Mouse (Mus musculus) forebrain, embryonic 10.5 days (tissue): ENCODE data around the gene Smyd3. TPM values are rescaled to one million over a fixed set of nuclear protein-coding genes. Genes with fewer than 3 reads are reported as not detected.
"Not testable (repeated sequence)": the region's sequence is repeated elsewhere in the genome, so short reads cannot be mapped to it uniquely, and the experiment has no call there.

ENCODE experiments used
- DNase-seq: peaks from one replicate; pipeline ENCODE4 v3.0.0-alpha.2; 2017; ENCODE audit warnings: low spot score; ENCODE audit errors: extremely low spot score
- H3K27ac ChIP-seq: fragments of 300-500 bp; sonication (generic); 2 replicates; pipeline ENCODE4 v1.5.1; 2016; ENCODE audit warnings: mild to moderate bottlenecking
- H3K27me3 ChIP-seq: fragments of 300-500 bp; sonication (generic); 2 replicates; pipeline ENCODE4 v1.6.1; 2016; ENCODE audit warnings: mild to moderate bottlenecking; ENCODE audit not compliant: poor library complexity, severe bottlenecking
- H3K36me3 ChIP-seq: fragments of 300-500 bp; sonication (generic); replicated peaks from 2 replicates; pipeline ENCODE4 v1.6.1; 2016; ENCODE audit warnings: mild to moderate bottlenecking, moderate library complexity
- H3K4me1 ChIP-seq: fragments of 300-500 bp; sonication (generic); 2 replicates; pipeline ENCODE4 v1.6.1; 2016
- H3K4me3 ChIP-seq: fragments of 300-500 bp; sonication (generic); 2 replicates; pipeline ENCODE4 v1.5.1; 2016; ENCODE audit warnings: mild to moderate bottlenecking, moderate library complexity
- H3K9me3 ChIP-seq: fragments of 300-500 bp; sonication (generic); 2 replicates; pipeline ENCODE4 v1.6.1; 2016; ENCODE audit warnings: mild to moderate bottlenecking, moderate library complexity
- WGBS: fragments of 180-500 bp; shearing (Covaris S2); methylation state at CpG from one replicate; pipeline ENCODE4 v1.1.7; 2016; 5-methylcytosine and 5-hydroxymethylcytosine counted together
- polyA plus RNA-seq: library from polyadenylated mRNA; unstranded; fragments of >200 nt; fragmentation: Nextera tagmentation; extraction: Ambion mirVana; gene quantifications from 2 replicates; pipeline ENCODE4 v1.2.1, GENCODE M21; 2016

Gene Smyd3
- polyA plus RNA-seq, 1 experiment from 2014 or later, result 18.0 TPM

DNA sequence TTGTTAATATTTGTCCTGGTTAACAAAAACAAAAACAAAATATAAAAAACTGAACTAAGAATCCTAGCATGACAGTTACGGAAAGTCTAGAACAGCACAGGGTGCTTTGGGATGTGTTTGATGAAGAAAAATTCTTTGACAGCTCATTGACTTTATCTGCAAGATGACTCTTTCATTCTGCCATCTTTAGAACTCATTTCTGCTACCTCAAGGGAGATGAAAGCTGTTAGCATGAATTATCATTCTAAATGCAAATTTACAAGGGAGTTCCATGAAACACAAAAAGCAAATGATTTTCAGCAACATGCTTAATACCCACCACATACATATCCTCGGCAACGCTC lies 190.9 kb downstream of the Smyd3 start:
- WGBS, result 95% methylated on average over 3 of the region's 3 CpGs
- Histone ChIP-seq H3K4me1 (peaks cover 6% of the 10 kb centered on the region; the same call in 1 of the 2 replicates), H3K9me3 (no peaks in the 10 kb centered on the region), H3K27me3 (no peaks in the 10 kb centered on the region), H3K4me3 (no peak overlapping the region), H3K36me3 (no peaks in the 10 kb centered on the region), H3K27ac (no peak overlapping the region)
- DNase-seq, result no peak

DNA sequence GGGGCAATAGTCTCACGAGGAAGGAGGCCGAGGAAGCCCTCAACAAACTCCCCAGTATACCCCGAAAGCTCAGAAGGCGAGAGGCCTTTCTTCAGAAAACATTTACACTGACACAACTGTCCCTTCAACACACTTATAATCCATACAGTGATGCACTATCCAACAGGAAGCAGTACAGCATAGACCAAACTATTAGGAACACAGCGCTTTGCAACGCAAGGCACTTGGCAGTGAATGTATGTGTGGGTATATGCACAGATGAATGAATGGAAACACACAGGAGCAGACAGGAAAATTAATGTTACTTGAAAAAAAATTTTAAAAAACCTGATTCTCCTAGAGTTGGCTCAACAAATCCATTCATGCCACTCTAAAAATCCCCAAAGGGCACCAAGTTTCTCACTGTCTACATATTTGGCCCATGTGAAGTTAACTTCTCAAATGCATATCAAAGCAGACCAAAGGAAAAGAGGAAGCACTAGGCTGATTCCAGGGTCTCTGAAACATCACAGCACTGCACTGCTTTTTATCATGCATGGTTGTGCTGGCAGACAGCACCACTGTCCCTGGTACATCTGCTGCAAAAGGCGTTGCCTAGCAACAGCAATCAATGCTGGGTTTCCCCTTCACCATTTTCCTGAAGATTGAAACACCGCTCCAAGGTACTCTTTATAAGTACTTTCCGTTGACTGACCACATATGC lies 191.4 kb downstream of the Smyd3 start:
- H3K4me3 ChIP-seq, result no peak overlapping the region
- no peak for DNase-seq
- H3K27ac ChIP-seq, result no peak overlapping the region
- H3K4me1 ChIP-seq, result peaks cover 6% of the 10 kb centered on the region; the same call in 1 of the 2 replicates
- H3K36me3 ChIP-seq, result no peaks in the 10 kb centered on the region
- 93% methylated on average over 9 of the region's 9 CpGs for WGBS
- no peaks in the 10 kb centered on the region for H3K27me3 ChIP-seq
- no peaks in the 10 kb centered on the region for H3K9me3 ChIP-seq

- WGBS, result 95% methylated on average over 6 of the region's 6 CpGs
- Histone ChIP-seq H3K27ac (no peak overlapping the region), H3K4me1 (peaks cover 6% of the 10 kb centered on the region; the same call in 1 of the 2 replicates), H3K36me3 (no peaks in the 10 kb centered on the region), H3K27me3 (no peaks in the 10 kb centered on the region), H3K4me3 (no peak overlapping the region), H3K9me3 (no peaks in the 10 kb centered on the region)
- no peak for DNase-seq
These were observed 193.6 kb downstream of the Smyd3 start for GRCm38 (mm10) chr1:179324271-179324670.

- no peaks in the 10 kb centered on the region for H3K27me3 ChIP-seq
- no peak for DNase-seq
- H3K4me3 ChIP-seq, result no peak overlapping the region
- H3K27ac ChIP-seq, result no peak overlapping the region
- no peaks in the 10 kb centered on the region for H3K9me3 ChIP-seq
- 82% methylated on average over 5 of the region's 5 CpGs for WGBS
- H3K36me3 ChIP-seq, result no peaks in the 10 kb centered on the region
- no peaks in the 10 kb centered on the region for H3K4me1 ChIP-seq
These were observed 204.2 kb downstream of the Smyd3 start for GRCm38 (mm10) chr1:179313618-179314017.

GRCm38 (mm10) chr1:179309487-179309886 lies 208.4 kb downstream of the Smyd3 start:
- no peaks in the 10 kb centered on the region for H3K9me3 ChIP-seq
- H3K27ac ChIP-seq, result no peak overlapping the region
- no peak overlapping the region for H3K4me3 ChIP-seq
- WGBS, result 95% methylated on average over 5 of the region's 5 CpGs
- H3K36me3 ChIP-seq, result no peaks in the 10 kb centered on the region
- H3K4me1 ChIP-seq, result no peaks in the 10 kb centered on the region; the same call in 1 of the 2 replicates
- H3K27me3 ChIP-seq, result no peaks in the 10 kb centered on the region
- DNase-seq, result no peak

- Histone ChIP-seq H3K9me3 (no peaks in the 10 kb centered on the region), H3K36me3 (no peaks in the 10 kb centered on the region), H3K27me3 (no peaks in the 10 kb centered on the region), H3K4me1 (no peaks in the 10 kb centered on the region; the same call in 1 of the 2 replicates), H3K27ac (no peak overlapping the region), H3K4me3 (no peak overlapping the region)
- no peak for DNase-seq
- WGBS, result 84% methylated on average over 13 of the region's 13 CpGs
These were observed 215.2 kb downstream of the Smyd3 start for GRCm38 (mm10) chr1:179302446-179303230.

- Histone ChIP-seq H3K9me3 (no peaks in the 10 kb centered on the region), H3K36me3 (no peaks in the 10 kb centered on the region), H3K4me1 (no peaks in the 10 kb centered on the region), H3K27ac (no peak overlapping the region), H3K27me3 (no peaks in the 10 kb centered on the region), H3K4me3 (no peak overlapping the region)
- WGBS, result 79% methylated on average over 6 of the region's 6 CpGs
- DNase-seq, result no peak
These were observed 222.2 kb downstream of the Smyd3 start for GRCm38 (mm10) chr1:179295626-179296025.

- Histone ChIP-seq H3K4me3 (no peak overlapping the region), H3K4me1 (no peaks in the 10 kb centered on the region)
These were observed 224.0 kb downstream of the Smyd3 start for GRCm38 (mm10) chr1:179293772-179294353.

GRCm38 (mm10) chr1:179290181-179290580 lies 227.7 kb downstream of the Smyd3 start:
- H3K4me3 ChIP-seq, H3K4me1 ChIP-seq, H3K27ac ChIP-seq, DNase-seq, H3K27me3 ChIP-seq, H3K9me3 ChIP-seq, H3K36me3 ChIP-seq: not testable (repeated sequence)
- WGBS, result 97% methylated on average over 6 of the region's 6 CpGs

More at GRCm38 (mm10) chr1:179293772-179294353, 224.0 kb downstream of the Smyd3 start:
- Histone ChIP-seq H3K36me3 (no peaks in the 10 kb centered on the region), H3K27me3 (no peaks in the 10 kb centered on the region), H3K27ac (no peak overlapping the region), H3K9me3 (no peaks in the 10 kb centered on the region)
- WGBS, result 83% methylated on average over 8 of the region's 8 CpGs
- no peak for DNase-seq

DNA sequence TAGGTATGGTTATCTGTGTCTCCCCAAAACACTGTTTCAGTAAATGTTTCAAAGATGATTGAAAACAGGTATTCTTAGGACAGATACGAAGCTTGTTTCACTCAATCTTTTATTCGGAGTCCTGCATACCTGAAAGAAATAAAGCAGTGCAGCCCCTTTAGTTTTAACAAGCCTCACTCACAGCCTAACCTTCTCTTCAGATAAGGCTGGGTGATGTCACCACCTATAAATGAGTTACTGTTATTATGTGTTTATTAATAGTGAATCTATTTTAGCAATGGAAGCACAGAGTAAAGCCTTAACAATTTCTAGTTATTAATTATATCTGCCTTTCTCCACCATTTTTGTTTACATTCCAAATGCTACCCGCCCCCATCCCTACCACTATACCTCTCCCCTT lies 228.1 kb downstream of the Smyd3 start:
- Histone ChIP-seq H3K36me3 (no peaks in the 10 kb centered on the region), H3K9me3 (no peaks in the 10 kb centered on the region), H3K27ac (no peak overlapping the region), H3K27me3 (no peaks in the 10 kb centered on the region), H3K4me1 (no peaks in the 10 kb centered on the region), H3K4me3 (no peak overlapping the region)
- DNase-seq, result no peak
- 92% methylated on average over 3 of the region's 3 CpGs for WGBS

DNA sequence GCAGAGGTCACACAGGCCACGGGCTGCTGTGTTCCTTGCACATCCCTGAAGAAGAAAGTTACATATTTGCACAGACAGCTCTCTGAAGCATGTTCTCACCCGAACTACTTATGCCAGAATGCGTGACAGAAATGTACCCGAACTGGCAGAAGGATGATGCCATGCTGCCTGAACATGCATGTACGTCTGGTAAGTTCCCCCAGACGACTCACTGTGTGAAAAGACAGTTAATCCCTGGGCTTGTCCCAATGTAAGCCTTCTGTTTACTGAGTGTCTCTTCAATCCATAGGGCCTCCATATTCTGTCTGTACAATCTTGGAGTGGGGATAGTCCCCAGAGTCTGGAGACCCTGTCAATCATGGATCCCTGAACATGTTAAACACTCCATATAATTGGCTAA lies 231.1 kb downstream of the Smyd3 start:
- WGBS, result 90% methylated on average over 6 of the region's 6 CpGs
- H3K27ac ChIP-seq, result no peak overlapping the region
- H3K27me3 ChIP-seq, result no peaks in the 10 kb centered on the region
- H3K4me1 ChIP-seq, result no peaks in the 10 kb centered on the region
- H3K4me3 ChIP-seq, result no peak overlapping the region
- no peaks in the 10 kb centered on the region for H3K36me3 ChIP-seq
- no peaks in the 10 kb centered on the region for H3K9me3 ChIP-seq
- no peak for DNase-seq

- no peaks in the 10 kb centered on the region for H3K36me3 ChIP-seq
- no peak overlapping the region for H3K27ac ChIP-seq
- peaks cover 3% of the 10 kb centered on the region; the same call in 1 of the 2 replicates for H3K4me1 ChIP-seq
- 92% methylated on average over 5 of the region's 5 CpGs for WGBS
- no peak for DNase-seq
- H3K27me3 ChIP-seq, result no peaks in the 10 kb centered on the region
- no peak overlapping the region for H3K4me3 ChIP-seq
- no peaks in the 10 kb centered on the region for H3K9me3 ChIP-seq
These were observed 235.0 kb downstream of the Smyd3 start for GRCm38 (mm10) chr1:179282821-179283220.
